Mouse (Mus musculus): ENCODE measurements around the gene Cela1.

Gene Cela1

GRCm38 (mm10) chr15:100687430-100687971, at the start of gene Cela1:
Gene Cela1, minus strand, starts transcription at chr15:100687921.
- in situ Hi-C loops (cut with MboI, MseI) = no loop called here

- in situ Hi-C loops (cut with MboI, MseI) = no loop called here
Observed at GRCm38 (mm10) chr15:100735953-100736300, 48.2 kb upstream of the Cela1 start.

- in situ Hi-C loops (cut with MboI, MseI) = no loop called here
Observed at GRCm38 (mm10) chr15:100735095-100735952, 47.6 kb upstream of the Cela1 start.

DNA sequence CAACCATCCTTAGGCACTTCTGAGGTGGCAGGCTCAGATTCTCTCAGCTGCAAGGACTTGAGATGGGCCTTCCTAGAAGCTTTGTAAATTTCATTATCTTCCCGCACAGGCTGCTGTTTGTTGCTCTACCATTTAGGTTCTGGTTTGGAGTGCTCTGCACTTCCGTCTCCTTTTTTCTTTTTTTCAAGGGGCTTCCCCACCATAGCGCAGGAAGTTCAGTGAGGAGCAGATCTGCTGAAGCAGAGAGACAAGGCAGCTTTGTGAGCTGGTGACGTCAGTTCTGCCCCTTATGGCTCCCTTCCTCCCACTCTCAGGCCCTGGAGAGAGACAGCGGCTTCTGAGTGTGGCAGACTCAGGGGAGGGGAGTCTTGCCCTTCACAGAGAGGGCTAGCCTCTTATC, 44.9 kb upstream of the Cela1 start:
- in situ Hi-C loops (cut with MboI, MseI) = no loop called here

GRCm38 (mm10) chr15:100731081-100731480, 43.4 kb upstream of the Cela1 start:
- in situ Hi-C loops (cut with MboI, MseI) = no loop called here

DNA sequence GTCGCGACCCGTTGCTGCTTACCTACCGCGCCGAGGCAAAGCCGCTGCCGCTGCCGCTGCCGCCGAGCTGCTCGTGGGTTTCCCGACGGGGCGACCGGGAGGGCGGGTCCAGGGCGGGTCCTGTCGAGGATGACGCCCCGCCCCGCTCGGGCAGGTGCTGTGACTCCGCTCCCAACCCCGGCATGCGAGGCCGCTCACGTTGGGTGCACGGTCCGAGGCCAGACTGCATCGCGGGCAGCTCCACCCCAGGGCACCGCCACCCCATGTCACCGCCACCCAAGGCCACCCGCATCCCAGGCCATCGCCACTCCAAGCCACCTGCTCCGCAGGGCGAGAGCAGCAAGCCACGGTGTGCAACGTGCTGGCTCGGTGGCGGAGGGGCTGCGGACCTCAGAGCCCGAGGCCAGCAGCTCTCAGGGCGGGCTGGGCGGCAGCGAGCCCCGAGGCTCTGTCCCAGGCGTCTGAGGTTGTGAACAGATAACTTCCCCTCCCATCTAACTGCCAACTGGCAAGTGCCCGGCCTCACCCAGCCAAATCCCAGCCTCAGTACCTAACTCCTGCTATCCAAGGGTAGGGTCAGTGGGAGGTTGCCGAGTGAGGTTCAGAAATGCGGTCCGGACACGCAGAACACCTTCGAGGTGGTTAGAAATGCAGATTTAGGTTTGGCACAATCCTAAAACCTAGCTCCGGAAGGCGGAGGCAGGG, 41.7 kb upstream of the Cela1 start, which contains the start of gene Galnt6:
Gene Galnt6, minus strand, starts transcription at position 96 of the 705 bp plus-strand sequence.
- in situ Hi-C loops (cut with MboI, MseI) = loop anchor here (10.0 kb wide), 1 partner anchor 655 kb away; no protein-coding TSS in a partner anchor

GRCm38 (mm10) chr15:100728586-100728985, 40.9 kb upstream of the Cela1 start:
- in situ Hi-C loops (cut with MboI, MseI) = loop anchor here (10.0 kb wide), 1 partner anchor 654 kb away; no protein-coding TSS in a partner anchor

DNA sequence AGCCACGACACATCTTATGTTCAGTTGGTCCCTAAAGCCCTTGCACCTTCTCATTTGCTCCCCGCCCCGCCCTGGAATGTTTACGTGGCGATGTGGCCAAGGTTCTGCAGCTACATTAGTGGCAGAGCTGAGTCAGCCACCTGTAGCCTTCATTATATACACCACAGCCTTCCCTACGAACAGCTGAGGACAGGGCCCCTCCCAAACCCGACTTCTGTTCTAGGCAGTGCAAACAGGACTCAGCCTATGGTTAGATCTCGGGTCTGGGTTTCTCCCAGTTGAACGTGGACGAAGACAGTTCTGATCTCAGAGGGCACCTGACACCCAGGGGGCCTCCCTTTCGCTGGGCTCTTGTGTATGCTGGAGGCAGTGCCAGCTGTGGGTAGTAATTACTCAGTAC, 40.1 kb upstream of the Cela1 start:
- in situ Hi-C loops (cut with MboI, MseI) = loop anchor here (10.0 kb wide), 1 partner anchor 653 kb away; no protein-coding TSS in a partner anchor

- in situ Hi-C loops (cut with MboI, MseI) = loop anchor here (10.0 kb wide), 1 partner anchor 652 kb away; no protein-coding TSS in a partner anchor
Observed at GRCm38 (mm10) chr15:100726721-100727120, 39.0 kb upstream of the Cela1 start.

DNA sequence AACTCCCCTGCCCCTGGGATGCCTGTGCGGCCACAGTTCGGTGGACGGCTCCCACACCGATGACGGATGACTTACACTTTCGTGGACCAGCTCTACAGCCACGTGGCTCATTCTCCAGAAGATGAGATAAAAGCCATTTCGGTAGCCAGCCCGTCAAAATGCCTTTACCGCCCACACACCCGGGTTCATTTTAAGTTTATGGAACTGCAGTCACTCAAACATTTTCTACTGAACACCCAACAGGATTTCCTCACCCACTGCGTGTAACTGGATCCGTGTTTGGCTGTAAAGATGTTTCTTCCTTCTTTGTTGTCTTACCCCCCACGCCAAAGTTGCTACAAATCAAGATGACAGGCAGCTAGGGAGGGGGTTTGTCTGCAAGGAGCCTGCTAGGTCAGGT, 35.8 kb upstream of the Cela1 start:
- in situ Hi-C loops (cut with MboI, MseI) = loop anchor here (10.0 kb wide), 1 partner anchor 649 kb away; no protein-coding TSS in a partner anchor

- in situ Hi-C loops (cut with MboI, MseI) = loop anchor here (10.0 kb wide), 1 partner anchor 648 kb away; no protein-coding TSS in a partner anchor
Observed at GRCm38 (mm10) chr15:100722564-100722963, 34.8 kb upstream of the Cela1 start.

- in situ Hi-C loops (cut with MboI, MseI) = loop anchor here (10.0 kb wide), 1 partner anchor 647 kb away; no protein-coding TSS in a partner anchor
Observed at GRCm38 (mm10) chr15:100722026-100722425, 34.3 kb upstream of the Cela1 start.

DNA sequence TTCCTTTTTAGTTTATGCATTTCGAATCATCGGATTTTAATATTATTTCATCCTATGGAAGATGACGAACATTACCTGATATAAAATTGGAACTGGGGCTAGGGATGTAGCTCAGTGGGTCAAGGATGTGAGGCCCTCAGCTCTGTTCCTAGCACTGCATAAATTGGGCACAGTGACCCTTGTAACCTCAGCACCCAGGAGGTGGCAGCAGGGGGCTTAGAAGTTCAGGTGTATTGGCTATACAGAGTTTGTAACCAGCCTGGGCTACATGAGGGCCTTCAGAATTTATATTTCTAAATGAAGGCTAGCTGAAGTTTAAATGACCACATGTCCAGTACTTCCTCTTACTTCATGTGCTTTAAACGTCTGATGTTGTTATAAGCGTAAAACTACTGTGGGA, 33.7 kb upstream of the Cela1 start:
- in situ Hi-C loops (cut with MboI, MseI) = loop anchor here (10.0 kb wide), 1 partner anchor 647 kb away; no protein-coding TSS in a partner anchor

DNA sequence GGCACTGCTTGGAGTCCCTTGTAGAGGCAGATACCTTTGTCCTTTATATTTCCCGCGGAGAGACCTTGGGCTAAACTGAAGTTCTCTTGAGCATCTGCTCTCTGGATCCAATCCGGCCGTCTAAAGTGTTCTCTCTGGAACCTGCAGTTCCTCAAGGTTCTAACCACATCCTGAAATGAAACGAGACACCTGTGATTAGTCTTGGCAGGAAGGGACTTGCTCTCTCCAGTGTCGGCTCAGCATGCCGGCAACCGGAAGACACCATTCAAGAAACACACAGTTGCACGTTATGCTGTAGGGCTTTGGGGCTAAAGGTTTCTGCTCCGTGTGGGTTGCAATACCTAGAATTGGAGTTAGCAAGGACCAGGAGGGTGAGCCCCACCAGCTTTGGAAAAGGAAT, 32.3 kb upstream of the Cela1 start:
- in situ Hi-C loops (cut with MboI, MseI) = loop anchor here (10.0 kb wide), 1 partner anchor 645 kb away; no protein-coding TSS in a partner anchor

DNA sequence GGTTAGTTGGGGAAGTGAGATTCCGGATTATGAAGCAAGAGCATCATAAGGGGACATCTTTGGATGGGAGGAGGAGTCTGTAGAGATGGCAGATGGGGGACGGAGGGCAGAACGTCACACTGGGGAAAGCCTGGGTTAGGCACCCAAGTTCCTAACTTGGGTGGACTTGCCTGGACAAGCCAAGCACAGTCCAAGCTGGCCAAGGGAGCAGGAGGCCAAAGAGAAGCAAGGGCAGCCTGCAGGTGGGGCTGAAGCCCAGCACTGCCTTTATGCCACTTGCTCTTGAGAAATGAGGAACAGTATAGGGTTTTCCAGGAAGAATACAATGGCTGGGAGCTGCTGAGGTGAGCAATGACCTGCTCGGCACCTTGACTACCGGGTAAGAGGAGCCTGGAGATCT, 31.5 kb upstream of the Cela1 start:
- in situ Hi-C loops (cut with MboI, MseI) = no loop called here

DNA sequence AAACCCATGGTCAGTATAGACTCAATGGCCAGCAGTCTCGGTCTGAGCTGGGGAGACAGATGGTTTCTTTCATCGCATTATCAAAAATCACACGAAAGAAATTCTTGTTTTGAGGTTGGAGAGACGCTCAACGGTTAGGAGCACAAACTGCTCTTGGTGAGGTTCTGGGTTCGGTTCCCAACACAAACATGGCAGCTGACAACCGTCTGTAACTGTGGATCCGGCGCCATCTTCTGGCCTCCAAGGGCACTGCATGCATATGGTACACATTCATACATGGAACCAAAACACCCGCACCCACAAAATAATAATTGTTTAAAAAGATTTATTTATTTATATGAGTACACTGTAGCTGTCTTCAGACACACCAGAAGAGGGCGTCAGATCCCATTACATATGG, 30.9 kb upstream of the Cela1 start:
- in situ Hi-C loops (cut with MboI, MseI) = no loop called here

DNA sequence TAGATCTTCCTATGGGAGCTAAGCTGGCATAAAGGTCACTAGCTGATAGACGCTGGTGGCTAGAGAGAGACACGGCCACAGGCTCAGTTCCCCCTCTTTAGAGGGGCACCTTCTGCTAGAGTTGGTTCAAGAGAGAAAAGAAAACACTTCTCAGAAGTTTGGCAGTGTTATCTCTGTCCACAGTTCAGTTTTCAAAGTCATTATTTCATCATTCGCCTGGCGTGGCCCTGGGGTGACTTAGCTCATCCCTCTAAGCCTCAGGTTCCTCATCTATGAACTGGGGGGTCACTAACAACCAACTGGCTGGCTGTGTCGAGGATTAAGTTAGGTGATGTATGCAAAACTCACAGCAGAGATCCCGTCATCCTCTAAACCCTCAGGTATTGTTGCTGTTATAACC, 30.2 kb upstream of the Cela1 start:
- in situ Hi-C loops (cut with MboI, MseI) = no loop called here

GRCm38 (mm10) chr15:100715399-100715993, 27.8 kb upstream of the Cela1 start:
- in situ Hi-C loops (cut with MboI, MseI) = no loop called here

GRCm38 (mm10) chr15:100714470-100714869, 26.7 kb upstream of the Cela1 start:
- in situ Hi-C loops (cut with MboI, MseI) = no loop called here

DNA sequence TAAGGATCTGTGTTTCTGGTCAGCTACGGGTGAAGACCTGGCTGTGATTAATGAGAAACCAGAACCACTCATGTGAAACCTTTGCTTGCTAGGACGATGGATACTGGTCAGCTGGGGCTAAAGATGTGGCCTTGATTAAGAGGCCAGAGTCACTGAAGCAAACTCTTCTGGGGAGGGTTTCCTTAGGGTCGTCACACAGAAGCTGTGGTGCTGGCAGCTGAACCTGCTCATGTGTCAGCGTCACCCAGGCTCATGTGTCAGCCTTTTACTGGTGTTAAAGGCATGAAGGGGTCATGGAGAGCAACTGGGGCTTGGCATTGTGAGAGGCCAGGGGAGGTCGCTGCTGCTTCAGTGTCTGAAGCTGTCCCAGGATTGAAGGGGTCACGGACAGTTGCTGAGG, 23.1 kb upstream of the Cela1 start:
- in situ Hi-C loops (cut with MboI, MseI) = no loop called here

DNA sequence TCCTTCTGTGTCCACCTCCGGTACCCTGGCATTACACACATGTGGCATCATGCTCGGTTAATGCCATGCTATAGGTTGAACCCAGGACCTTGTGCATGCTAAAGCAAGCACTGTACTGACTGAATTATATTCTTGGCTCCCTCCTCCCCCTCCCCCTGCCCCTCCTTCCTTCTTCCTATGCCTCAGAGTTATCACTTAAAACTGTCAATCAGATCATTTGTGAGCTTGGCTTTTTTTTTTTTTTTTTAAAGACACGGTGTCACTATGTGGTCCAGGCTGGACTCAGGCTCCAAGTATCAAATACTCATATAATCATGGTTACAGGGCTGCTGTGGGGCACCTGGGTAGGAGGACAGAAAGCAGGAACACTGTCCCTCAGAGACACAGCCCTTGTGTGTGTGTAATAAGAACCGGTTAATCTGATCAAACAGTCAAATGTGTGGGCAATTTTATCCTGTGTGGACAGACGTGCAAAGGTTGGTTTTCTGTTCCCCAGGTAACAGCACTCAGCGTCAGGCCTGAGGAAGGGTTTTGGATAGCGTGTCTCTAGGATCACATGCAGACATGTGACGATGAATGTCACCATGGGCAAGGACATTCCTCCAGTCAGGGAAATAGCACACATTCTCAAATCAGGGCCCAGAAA, 20.8 kb upstream of the Cela1 start:
- in situ Hi-C loops (cut with MboI, MseI) = no loop called here
